Mouse (Mus musculus) gastrocnemius, postnatal 36 days (tissue): ENCODE data around the gene Hoxc11. TPM values are rescaled to one million over a fixed set of nuclear protein-coding genes. Genes with fewer than 3 reads are reported as not detected.

Source experiments
- DNase-seq, 2 experiments: peaks; one replicate each; pipeline ENCODE4 v3.0.0; 2022
- intact Hi-C: fragments of 180-260 bp; cut with DNase I; formaldehyde crosslinking; loops from one replicate; pipeline ENCODE4 v1.15.1; 2025
- total RNA-seq, 2 experiments: library from RNA; stranded (reverse); gene quantifications; 2 replicates each; pipeline ENCODE4 v1.2.3; 2021

Hoxc11 gene
- total RNA-seq, 2 experiments from 2014 or later = 5.6 to 8.1 TPM

GRCm38 (mm10) chr15:102936279-102936972, 17.8 kb upstream of the Hoxc11 start, which contains the start of gene Hoxc12:
Gene Hoxc12 (plus strand): TSS chr15:102936757.
- DNase-seq = no peak
- intact Hi-C loops = loop anchor here (5.0 kb wide), 1 partner anchor 149 kb away; no protein-coding TSS in a partner anchor

- intact Hi-C loops = loop anchor here (5.0 kb wide), 1 partner anchor 150 kb away; no protein-coding TSS in a partner anchor
- DNase-seq = no peak
These were observed 17.1 kb upstream of the Hoxc11 start for GRCm38 (mm10) chr15:102937036-102937666.

- no peak for DNase-seq
- intact Hi-C loops = loop anchor here (5.0 kb wide), 2 partner anchors 152 to 177 kb away; no protein-coding TSS in a partner anchor
These were observed 14.7 kb upstream of the Hoxc11 start for GRCm38 (mm10) chr15:102939256-102940155.

GRCm38 (mm10) chr15:102942739-102943467, 11.3 kb upstream of the Hoxc11 start:
- intact Hi-C loops = loop anchor here (5.0 kb wide), 1 partner anchor 181 kb away; no protein-coding TSS in a partner anchor
- DNase-seq = peak in 1 of 2 experiments; percentile 53

- intact Hi-C loops = loop anchor here (5.0 kb wide), 1 partner anchor 181 kb away; no protein-coding TSS in a partner anchor
- no peak for DNase-seq
These were observed 10.8 kb upstream of the Hoxc11 start for GRCm38 (mm10) chr15:102943468-102943813.

- intact Hi-C loops = no loop called here
These were observed 8.8 kb upstream of the Hoxc11 start for GRCm38 (mm10) chr15:102945185-102946077.

GRCm38 (mm10) chr15:102947276-102947675, 7.0 kb upstream of the Hoxc11 start:
- DNase-seq = no peak
- intact Hi-C loops = no loop called here

More at GRCm38 (mm10) chr15:102945185-102946077, 8.8 kb upstream of the Hoxc11 start:
- no peak for DNase-seq

GRCm38 (mm10) chr15:102948842-102949241, 5.4 kb upstream of the Hoxc11 start:
- no peak for DNase-seq
- intact Hi-C loops = no loop called here

- no peak for DNase-seq
- intact Hi-C loops = no loop called here
These were observed 4.5 kb upstream of the Hoxc11 start for GRCm38 (mm10) chr15:102949696-102950095.

GRCm38 (mm10) chr15:102950877-102951276, 3.4 kb upstream of the Hoxc11 start:
- DNase-seq = no peak
- intact Hi-C loops = no loop called here

- peak in 1 of 2 experiments; percentile 27 for DNase-seq
- intact Hi-C loops = no loop called here
These were observed 666 bp upstream of the Hoxc11 start for GRCm38 (mm10) chr15:102953561-102953960.

- no peak for DNase-seq
- intact Hi-C loops = no loop called here
These were observed 768 bp downstream of the Hoxc11 start for GRCm38 (mm10) chr15:102955007-102955382.

GRCm38 (mm10) chr15:102955833-102956640, 1.8 kb downstream of the Hoxc11 start:
- intact Hi-C loops = no loop called here
- DNase-seq = peak in 1 of 2 experiments; percentile 63

- DNase-seq = peak in 1 of 2 experiments; percentile 23
- intact Hi-C loops = no loop called here
These were observed 2.7 kb downstream of the Hoxc11 start for GRCm38 (mm10) chr15:102956906-102957305.

- DNase-seq = peak in 1 of 2 experiments; percentile 43
- intact Hi-C loops = no loop called here
These were observed 5.5 kb downstream of the Hoxc11 start for GRCm38 (mm10) chr15:102959663-102960191.

GRCm38 (mm10) chr15:102961728-102962127, 7.5 kb downstream of the Hoxc11 start:
- DNase-seq = peak in 1 of 2 experiments; percentile 51
- intact Hi-C loops = loop anchor here (2.0 kb wide), 1 partner anchor 15 kb away; the partner anchor contains the start of gene Hoxc9

- intact Hi-C loops = loop anchor here (2.0 kb wide), 1 partner anchor 14 kb away; the partner anchor contains the start of gene Hoxc9
- DNase-seq = peak in 1 of 2 experiments; percentile 56
These were observed 8.3 kb downstream of the Hoxc11 start for GRCm38 (mm10) chr15:102962492-102962891.
